Mouse (Mus musculus) embryonic facial prominence, embryonic 10.5 days (tissue): Measurements from ENCODE around the gene Apc2. TPM values are rescaled to one million over a fixed set of nuclear protein-coding genes. Genes with fewer than 3 reads are reported as not detected.

Experiments used
- DNase-seq: peaks from one replicate; pipeline ENCODE4 v3.0.0-alpha.2; 2017; ENCODE audit warnings: low spot score
- H3K27ac ChIP-seq: fragments of 300-500 bp; sonication (generic); replicated peaks from 2 replicates; pipeline ENCODE4 v1.5.1; 2016; ENCODE audit warnings: mild to moderate bottlenecking
- H3K27me3 ChIP-seq: fragments of 300-500 bp; sonication (generic); replicated peaks from 2 replicates; pipeline ENCODE4 v1.6.1; 2016; ENCODE audit warnings: low read depth, mild to moderate bottlenecking; ENCODE audit not compliant: poor library complexity, severe bottlenecking
- H3K36me3 ChIP-seq: fragments of 300-500 bp; sonication (generic); replicated peaks from 2 replicates; pipeline ENCODE4 v1.6.1; 2016; ENCODE audit warnings: mild to moderate bottlenecking, moderate library complexity
- H3K4me1 ChIP-seq: fragments of 300-500 bp; sonication (generic); 2 replicates; pipeline ENCODE4 v1.6.1; 2016
- H3K4me3 ChIP-seq: fragments of 300-500 bp; sonication (generic); 2 replicates; pipeline ENCODE4 v1.5.1; 2016; ENCODE audit warnings: mild to moderate bottlenecking, moderate library complexity
- H3K9me3 ChIP-seq: fragments of 300-500 bp; sonication (generic); 2 replicates; pipeline ENCODE4 v1.6.1; 2016; ENCODE audit warnings: mild to moderate bottlenecking
- WGBS: fragments of 180-500 bp; shearing (Covaris S2); methylation state at CpG from one replicate; pipeline ENCODE4 v1.1.7; 2016; 5-methylcytosine and 5-hydroxymethylcytosine counted together
- polyA plus RNA-seq: library from polyadenylated mRNA; unstranded; fragments of >200 nt; fragmentation: Nextera tagmentation; extraction: Ambion mirVana; gene quantifications from 2 replicates; pipeline ENCODE4 v1.2.1, GENCODE M21; 2016

The Apc2 gene
- polyA plus RNA-seq, 1 experiment from 2014 or later, result 12.6 TPM

GRCm38 (mm10) chr10:80331636-80332524 is 36.1 kb downstream of the Apc2 start:
- 0 out of 2 replicates have a peak overlapping the region, but pooled peaks have one; percentile 18 for H3K4me3 ChIP-seq
- no peak for DNase-seq
- H3K27ac ChIP-seq, result peak overlapping the region; percentile 35; the same call in 1 of the 2 replicates
- WGBS, result 62% methylated on average over 10 of the region's 10 CpGs
- H3K27me3 ChIP-seq, result peaks cover 77% of the 10 kb centered on the region
- peaks cover 40% of the 10 kb centered on the region for H3K4me1 ChIP-seq
- H3K36me3 ChIP-seq, result 0 out of 2 replicates have a peak, but pooled peaks cover 5% of the 10 kb centered on the region
- H3K9me3 ChIP-seq, result no peaks in the 10 kb centered on the region

GRCm38 (mm10) chr10:80332525-80332989 is 36.8 kb downstream of the Apc2 start:
- Histone ChIP-seq H3K36me3 (0 out of 2 replicates have a peak, but pooled peaks cover 5% of the 10 kb centered on the region), H3K27ac (0 out of 2 replicates have a peak overlapping the region, but pooled peaks have one; percentile 7), H3K4me1 (peaks cover 40% of the 10 kb centered on the region), H3K4me3 (0 out of 2 replicates have a peak overlapping the region, but pooled peaks have one; percentile 18), H3K9me3 (no peaks in the 10 kb centered on the region), H3K27me3 (peaks cover 74% of the 10 kb centered on the region)
- DNase-seq, result no peak
- 76% methylated on average over 5 of the region's 5 CpGs for WGBS

GRCm38 (mm10) chr10:80336263-80336662 is 40.5 kb downstream of the Apc2 start:
- no peaks in the 10 kb centered on the region for H3K9me3 ChIP-seq
- no peak overlapping the region for H3K27ac ChIP-seq
- no peak overlapping the region for H3K4me3 ChIP-seq
- DNase-seq, result no peak
- H3K27me3 ChIP-seq, result peaks cover 75% of the 10 kb centered on the region
- 89% methylated on average over 12 of the region's 12 CpGs for WGBS
- peaks cover 29% of the 10 kb centered on the region for H3K4me1 ChIP-seq
- H3K36me3 ChIP-seq, result 0 out of 2 replicates have a peak, but pooled peaks cover 5% of the 10 kb centered on the region

GRCm38 (mm10) chr10:80339941-80340750 is 44.4 kb downstream of the Apc2 start:
- 0 out of 2 replicates have a peak, but pooled peaks cover 4% of the 10 kb centered on the region for H3K36me3 ChIP-seq
- H3K4me3 ChIP-seq, result peak overlapping the region; percentile 28; the same call in 1 of the 2 replicates
- peaks cover 48% of the 10 kb centered on the region for H3K4me1 ChIP-seq
- H3K27ac ChIP-seq, result no peak overlapping the region
- H3K9me3 ChIP-seq, result no peaks in the 10 kb centered on the region
- 24% methylated on average over 19 of the region's 19 CpGs for WGBS
- peak; percentile 89 for DNase-seq
- H3K27me3 ChIP-seq, result peaks cover 87% of the 10 kb centered on the region

- 8% methylated on average over 21 of the region's 21 CpGs for WGBS
- Histone ChIP-seq H3K36me3 (no peaks in the 10 kb centered on the region), H3K9me3 (no peaks in the 10 kb centered on the region), H3K27me3 (peaks cover 87% of the 10 kb centered on the region), H3K4me3 (peak overlapping the region; percentile 57), H3K27ac (no peak overlapping the region), H3K4me1 (peaks cover 53% of the 10 kb centered on the region)
- DNase-seq, result peak; percentile 28
Observed at GRCm38 (mm10) chr10:80341026-80341425, 45.2 kb downstream of the Apc2 start.

- peaks cover 53% of the 10 kb centered on the region for H3K4me1 ChIP-seq
- peaks cover 87% of the 10 kb centered on the region for H3K27me3 ChIP-seq
- peak; percentile 47 for DNase-seq
- H3K4me3 ChIP-seq, result peak overlapping the region; percentile 57
- H3K9me3 ChIP-seq, result no peaks in the 10 kb centered on the region
- WGBS, result 2% methylated on average over 47 of the region's 47 CpGs
- H3K36me3 ChIP-seq, result no peaks in the 10 kb centered on the region
- H3K27ac ChIP-seq, result no peak overlapping the region
Observed at GRCm38 (mm10) chr10:80341491-80342304, 45.9 kb downstream of the Apc2 start.

- 2% methylated on average over 26 of the region's 26 CpGs for WGBS
- peak; percentile 40 for DNase-seq
Observed at GRCm38 (mm10) chr10:80342305-80342748, 46.5 kb downstream of the Apc2 start.

GRCm38 (mm10) chr10:80342749-80343424 is 47.1 kb downstream of the Apc2 start:
- Histone ChIP-seq H3K27me3 (peaks cover 92% of the 10 kb centered on the region), H3K4me3 (peak overlapping the region; percentile 57), H3K36me3 (no peaks in the 10 kb centered on the region), H3K4me1 (peaks cover 59% of the 10 kb centered on the region), H3K27ac (0 out of 2 replicates have a peak overlapping the region, but pooled peaks have one; percentile 26), H3K9me3 (no peaks in the 10 kb centered on the region)
- WGBS, result under 1% methylated on average over 33 of the region's 33 CpGs
- peak; percentile 77 for DNase-seq

More at GRCm38 (mm10) chr10:80342305-80342748, 46.5 kb downstream of the Apc2 start:
- H3K4me1 ChIP-seq, result peaks cover 54% of the 10 kb centered on the region
- no peak overlapping the region for H3K27ac ChIP-seq
- H3K36me3 ChIP-seq, result no peaks in the 10 kb centered on the region
- peaks cover 89% of the 10 kb centered on the region for H3K27me3 ChIP-seq
- H3K9me3 ChIP-seq, result no peaks in the 10 kb centered on the region
- peak overlapping the region; percentile 57 for H3K4me3 ChIP-seq

- DNase-seq, result no peak
- Histone ChIP-seq H3K4me1 (peaks cover 65% of the 10 kb centered on the region), H3K9me3 (no peaks in the 10 kb centered on the region), H3K4me3 (peak overlapping the region; percentile 57), H3K27me3 (peaks cover 92% of the 10 kb centered on the region), H3K36me3 (no peaks in the 10 kb centered on the region), H3K27ac (peak overlapping the region; percentile 40; the same call in 1 of the 2 replicates)
- WGBS, result 27% methylated on average over 13 of the region's 13 CpGs
Observed at GRCm38 (mm10) chr10:80343425-80343895, 47.7 kb downstream of the Apc2 start.

- Histone ChIP-seq H3K4me1 (peaks cover 72% of the 10 kb centered on the region), H3K27ac (no peak overlapping the region), H3K36me3 (no peaks in the 10 kb centered on the region), H3K9me3 (no peaks in the 10 kb centered on the region), H3K4me3 (peak overlapping the region; percentile 37; the same call in 1 of the 2 replicates), H3K27me3 (peaks cover 99% of the 10 kb centered on the region)
- no peak for DNase-seq
- WGBS, result 36% methylated on average over 9 of the region's 9 CpGs
Observed at GRCm38 (mm10) chr10:80344131-80344661, 48.4 kb downstream of the Apc2 start.

- peak overlapping the region; percentile 37 for H3K4me3 ChIP-seq
- peaks cover 100% of the 10 kb centered on the region for H3K27me3 ChIP-seq
- DNase-seq, result peak; percentile 63
- no peaks in the 10 kb centered on the region for H3K36me3 ChIP-seq
- peaks cover 71% of the 10 kb centered on the region for H3K4me1 ChIP-seq
- H3K27ac ChIP-seq, result 0 out of 2 replicates have a peak overlapping the region, but pooled peaks have one; percentile 6
- WGBS, result 1% methylated on average over 16 of the region's 16 CpGs
- no peaks in the 10 kb centered on the region for H3K9me3 ChIP-seq
Observed at GRCm38 (mm10) chr10:80345122-80345521, 49.3 kb downstream of the Apc2 start.
